ENCODE assay signal across 8 mouse cellular contexts in the genomic region with DNA sequence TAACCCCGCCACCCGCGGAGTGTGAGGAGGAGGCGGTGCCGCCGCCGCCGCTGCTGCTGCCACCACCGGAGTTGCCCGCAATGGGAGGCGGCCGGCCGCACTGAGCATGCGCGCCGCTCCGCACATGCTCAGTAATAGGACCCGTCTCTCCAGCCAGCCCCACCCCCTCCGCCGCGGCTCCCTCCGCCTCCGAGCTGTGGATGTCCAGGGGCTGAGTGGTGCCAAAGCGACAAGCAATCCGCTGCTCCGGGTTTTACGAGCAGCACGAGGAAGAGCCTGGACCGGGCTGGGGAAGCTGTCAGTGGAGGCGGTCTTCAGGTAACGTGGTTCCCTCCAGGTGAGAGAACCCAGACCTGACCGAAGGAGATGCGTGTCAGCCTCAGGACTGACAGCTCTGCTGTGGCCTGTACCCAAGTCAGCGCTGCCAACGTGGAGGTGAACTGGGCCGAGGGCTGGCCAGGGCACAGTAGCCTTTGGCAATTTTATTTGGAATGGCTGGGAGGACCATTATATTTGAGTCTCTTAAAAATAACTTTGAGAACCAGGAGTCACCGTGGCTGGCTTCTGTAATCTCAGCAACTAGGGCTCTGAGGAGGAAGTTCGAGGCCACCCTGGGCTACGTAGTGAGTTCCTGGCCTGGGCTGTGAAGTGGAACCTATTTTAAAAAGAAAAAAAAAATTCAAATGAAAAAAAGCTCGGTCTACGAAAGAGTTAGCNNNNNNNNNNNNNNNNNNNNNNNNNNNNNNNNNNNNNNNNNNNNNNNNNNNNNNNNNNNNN. TPM values are rescaled to one million over a fixed set of nuclear protein-coding genes. Genes with fewer than 3 reads are reported as not detected.
DNase-seq lines count a peak whose midpoint lies in the region; ATAC-seq lines count a peak whose summit lies in the region.

A gene (minus strand): TSS at position 86 of the 777 bp plus-strand sequence.

- DNase-seq in adipocyte (ENCODE audit: low spot score): peak; percentile 96
- peak; percentile 95 for DNase-seq in embryo, embryonic 10 days (ENCODE audit: low spot score)
- peak; percentile 98 for DNase-seq in gastrocnemius, postnatal 10 days
- DNase-seq in induced T-regulatory cell, adult 2 months (ENCODE audit: low read depth): peak; percentile 97
- DNase-seq in left cerebral cortex, adult 9 months (ENCODE audit: low spot score in 2 of 2): peak; percentile 94 to 99
- peak; percentile 99 for DNase-seq in right cerebral cortex, postnatal 14 days
- DNase-seq in urinary bladder, postnatal 36 days (ENCODE audit: low spot score in 2 of 2): peak; percentile 97 to 98

- ATAC-seq in megakaryocyte progenitor cell, adult 5-6 weeks (replicated peaks; ENCODE audit: poor library complexity): peak; percentile 63

RNA-seq across cellular contexts. Expression of the gene that starts here (rescaled TPM):
- 10 to 100 TPM; 27.3 to 31.8 TPM for total RNA-seq in gastrocnemius, postnatal 10 days (2021)
- 55.8 and 66.9 TPM in 2 replicates for total RNA-seq in megakaryocyte progenitor cell, adult 5-6 weeks (2015)
- 43.9 and 51.3 TPM in 2 replicates for total RNA-seq in megakaryocyte progenitor cell, adult 5-6 weeks (2017)

Comparison
In these comparisons a context has a peak if more than half of its experiments do, and no peak if none do; other contexts are left out.
1. Peak in every context shown above with its lines: DNase-seq and ATAC-seq.